ENCODE assay signal across 20 mouse cellular contexts in genomic region chr5:148825732-148826131, GRCm38 (mm10).
"Had no signal": no experiment of that assay in that cellular context is flagged by ENCODE, and none has a peak within 500 bp of the region (broad histone marks: within the 10 kb centered on the region; RNA-seq: fewer than 3 reads in every experiment).

No protein-coding gene starts in this region.

- H3K9me3 ChIP-seq: limb, embryonic 10.5 days; limb, embryonic 13.5 days; midbrain, embryonic 12.5 days; midbrain, embryonic 15.5 days; neural tube, embryonic 15.5 days had no signal

- H3K4me2 ChIP-seq: limb, embryonic 13.5 days; lung, embryonic 14.5 days; midbrain, embryonic 12.5 days; midbrain, embryonic 15.5 days; neural tube, embryonic 12.5 days; neural tube, embryonic 15.5 days had no signal

- H3K27ac ChIP-seq: layer of hippocampus, adult 2 months; limb, embryonic 10.5 days; limb, embryonic 13.5 days; liver, embryonic 14.5 days; macrophage; midbrain, embryonic 12.5 days; midbrain, embryonic 15.5 days; neural tube, embryonic 12.5 days; neural tube, embryonic 15.5 days had no signal

- H3K4me1 ChIP-seq: limb, embryonic 13.5 days had no signal

- DNase-seq: kidney, adult 11 months; layer of hippocampus, adult 9-11 months; liver, postnatal 0 days; lung, embryonic 14.5 days; right cerebral cortex, adult 18-20 months; right cerebral cortex, postnatal 14 days; right cerebral cortex, postnatal 4 days; thymus, adult 18-20 months; thymus, postnatal 36 days had no signal

- ATAC-seq: inflammation-experienced regulatory T-cells, adult 6 months; liver, postnatal 0 days; lung, postnatal 0 days; midbrain, embryonic 15.5 days had no signal

- H3K4me3 ChIP-seq: layer of hippocampus, adult 2 months; limb, embryonic 10.5 days; limb, embryonic 13.5 days; midbrain, embryonic 12.5 days; midbrain, embryonic 15.5 days; neural tube, embryonic 12.5 days; neural tube, embryonic 15.5 days had no signal

- H3K36me3 ChIP-seq: limb, embryonic 10.5 days; limb, embryonic 13.5 days; midbrain, embryonic 12.5 days; midbrain, embryonic 15.5 days; neural tube, embryonic 12.5 days; neural tube, embryonic 15.5 days had no signal

- H3K9ac ChIP-seq: limb, embryonic 13.5 days; liver, embryonic 14.5 days; liver, postnatal 0 days; lung, embryonic 14.5 days; midbrain, embryonic 12.5 days; midbrain, embryonic 15.5 days; neural tube, embryonic 12.5 days; neural tube, embryonic 15.5 days had no signal

- H3K27me3 ChIP-seq: midbrain, embryonic 15.5 days; neural tube, embryonic 12.5 days; neural tube, embryonic 15.5 days had no signal
